Mouse (Mus musculus): ENCODE results near the gene Paqr7. TPM values are rescaled to one million over a fixed set of nuclear protein-coding genes. Genes with fewer than 3 reads are reported as not detected.
"Not testable (repeated sequence)": the region's sequence is repeated elsewhere in the genome, so short reads cannot be mapped to it uniquely, and the experiment has no call there.

Gene Paqr7
- total RNA-seq, 2 experiments from 2014 or later, result 36.8 to 40.5 TPM

- no peak for DNase-seq (ENCODE audit: low spot score in 2 of 2)
These were observed 26.5 kb upstream of the Paqr7 start for GRCm38 (mm10) chr4:134469985-134470384.

DNA sequence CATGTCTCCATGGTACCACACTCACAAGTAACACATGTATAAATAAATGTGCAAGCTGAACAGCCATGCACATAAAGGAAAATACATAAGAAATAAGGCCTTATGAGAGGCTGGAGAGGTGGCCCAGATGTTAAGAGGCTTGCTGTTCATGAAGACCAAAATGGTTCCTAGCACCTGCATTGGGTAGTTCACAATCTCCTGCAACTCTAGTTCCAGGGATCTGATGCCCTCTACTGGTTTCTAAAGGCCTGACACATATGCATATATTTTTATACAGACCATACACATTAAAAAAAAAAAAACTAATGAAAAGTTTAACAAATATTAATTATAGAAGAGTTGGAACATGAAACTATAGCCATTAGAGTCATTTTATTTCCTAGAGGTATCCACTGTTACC, 25.0 kb upstream of the Paqr7 start:
- DNase-seq (ENCODE audit: low spot score in 2 of 2), result no peak

DNA sequence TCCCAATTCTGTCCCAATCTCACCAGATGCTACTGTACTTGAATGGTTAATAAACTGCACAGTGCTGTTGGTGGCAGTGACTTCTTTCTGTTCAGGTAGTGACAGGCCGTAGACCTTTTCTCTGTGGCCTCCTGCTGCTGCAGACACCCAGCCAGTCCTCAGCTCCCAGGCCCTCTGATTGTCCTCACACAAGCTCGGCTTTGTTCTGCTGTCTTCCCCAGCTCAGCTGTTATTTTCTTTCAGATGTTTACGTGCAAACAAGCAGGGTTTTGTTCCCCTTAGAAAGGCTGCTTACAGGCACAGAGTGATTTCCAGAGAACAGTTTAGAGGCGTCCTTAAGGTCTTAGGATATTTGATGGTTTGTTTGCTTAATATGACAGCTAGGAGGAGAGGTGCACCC, 22.7 kb upstream of the Paqr7 start:
- DNase-seq (ENCODE audit: low spot score in 2 of 2), result no peak

DNA sequence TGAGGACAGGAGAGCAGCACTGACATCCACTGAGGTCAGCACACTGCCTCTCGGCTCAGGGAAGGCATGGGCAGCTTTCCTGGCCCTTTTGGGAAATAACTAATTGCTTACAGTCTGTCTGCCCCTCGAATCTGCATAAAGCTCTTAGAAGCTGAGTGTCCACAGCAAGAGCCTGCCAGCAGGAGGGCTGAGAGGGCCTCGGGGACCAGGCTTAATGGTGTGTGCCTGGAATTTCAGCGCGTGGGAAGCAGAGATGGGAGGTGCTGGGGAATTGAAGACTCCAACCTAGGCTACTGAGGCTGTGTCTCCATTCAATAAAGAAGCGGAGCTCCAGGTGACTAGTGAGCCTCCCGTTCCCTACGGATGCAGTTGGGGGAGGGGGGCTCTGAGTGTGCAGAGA, 22.3 kb upstream of the Paqr7 start:
- no peak for DNase-seq (ENCODE audit: low spot score in 2 of 2)

DNA sequence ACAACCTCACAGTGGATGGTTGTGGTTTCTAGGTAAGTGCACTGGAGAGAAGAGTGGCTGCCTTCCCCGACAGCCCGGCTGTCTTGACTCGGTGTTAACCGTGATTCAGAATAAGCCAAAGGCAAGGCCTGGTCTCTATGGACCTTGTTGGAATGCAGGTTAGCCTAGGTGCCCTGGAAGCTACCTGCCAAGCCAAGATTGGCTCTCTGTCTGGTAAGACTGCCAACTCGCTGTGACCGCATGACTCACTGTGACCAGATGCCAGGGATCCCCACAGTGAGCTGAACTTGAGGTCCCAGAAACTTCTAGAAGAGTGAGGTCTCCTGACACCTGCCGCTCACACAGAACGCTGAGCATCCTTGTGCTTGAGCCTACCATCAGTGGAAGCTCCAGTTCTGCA, 19.6 kb upstream of the Paqr7 start:
- DNase-seq (ENCODE audit: low spot score in 2 of 2), result no peak

DNA sequence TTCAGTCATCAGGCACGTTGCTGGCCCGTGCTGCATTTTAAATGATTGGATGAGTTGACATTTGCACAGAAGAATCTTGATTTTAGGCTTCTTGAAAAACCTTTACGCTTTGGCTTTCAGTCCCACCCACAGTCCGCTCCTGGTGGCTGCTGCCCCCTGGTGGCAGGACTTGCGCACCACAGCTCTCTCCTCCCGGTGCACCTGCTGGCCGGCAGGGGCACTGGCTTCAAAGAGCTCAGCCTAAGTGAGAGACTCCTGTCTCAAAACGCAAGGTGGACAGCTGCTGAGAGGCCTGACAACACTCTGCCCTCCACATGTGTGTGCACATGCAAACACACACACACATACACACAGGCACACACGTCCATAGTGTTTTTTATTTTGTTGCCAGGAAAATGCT, 18.5 kb upstream of the Paqr7 start:
- peak; percentile 87 to 96 for DNase-seq (ENCODE audit: low spot score in 2 of 2)

DNA sequence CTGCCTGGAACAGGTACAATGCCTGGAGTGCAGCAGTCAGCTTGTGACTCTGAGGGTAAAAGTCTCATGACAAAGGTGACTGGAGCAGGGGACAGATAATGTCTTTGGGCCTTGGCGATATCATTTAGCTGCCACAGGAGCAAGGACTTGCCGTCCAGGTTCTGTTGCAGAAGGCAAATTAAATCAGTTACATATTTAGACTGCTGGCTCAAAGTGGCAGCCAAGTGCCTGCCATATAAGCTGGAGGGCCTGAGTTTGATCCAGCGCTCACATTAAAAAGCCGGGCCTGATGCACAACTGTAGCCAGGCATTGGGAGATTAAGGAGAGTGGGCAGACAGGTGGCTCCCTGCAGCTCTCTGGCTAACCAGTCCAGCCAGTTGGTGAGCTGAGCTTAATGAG, 16.7 kb upstream of the Paqr7 start:
- DNase-seq (ENCODE audit: low spot score in 2 of 2), result no peak

DNA sequence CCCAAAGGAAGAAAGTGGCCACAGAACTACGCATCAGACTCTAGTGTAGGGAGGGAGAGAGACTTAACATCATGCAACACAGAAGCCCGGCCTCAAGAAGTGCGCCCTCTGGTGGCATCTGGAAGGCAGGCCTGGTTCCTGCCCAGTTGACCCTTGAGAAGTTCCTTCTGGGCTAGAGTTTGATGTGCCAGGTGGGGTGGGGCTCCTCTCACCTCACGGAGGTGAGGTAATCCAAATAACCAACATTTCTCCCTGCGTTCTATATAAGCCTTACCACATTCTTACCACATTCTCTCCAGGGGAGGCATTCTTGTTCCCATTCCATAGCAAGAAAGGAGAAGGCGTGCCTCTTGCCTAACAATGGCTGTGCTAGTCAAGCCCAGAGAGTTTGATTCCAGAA, 15.6 kb upstream of the Paqr7 start:
- peak; percentile 43 to 55 for DNase-seq (ENCODE audit: low spot score in 2 of 2)

DNA sequence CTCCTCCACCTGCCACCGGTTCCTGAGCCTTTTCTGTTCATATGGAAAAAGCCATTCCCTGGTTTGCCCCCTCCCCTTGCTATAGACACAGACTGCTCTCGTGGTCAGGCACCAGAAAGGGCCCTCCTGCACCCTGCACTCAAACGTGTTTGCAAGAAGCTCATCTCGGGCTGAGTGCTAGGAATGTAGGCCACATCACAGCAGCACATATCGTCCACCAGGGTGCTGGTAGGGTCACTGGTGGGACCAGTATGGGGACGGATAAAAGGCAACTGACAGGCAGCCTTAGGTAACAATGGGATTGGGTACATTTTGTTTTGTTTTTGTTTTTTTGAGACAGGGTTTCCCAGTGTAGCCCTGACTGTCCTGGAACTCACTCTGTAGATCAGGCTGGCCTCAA, 15.2 kb upstream of the Paqr7 start:
- no peak for DNase-seq (ENCODE audit: low spot score in 2 of 2)

DNA sequence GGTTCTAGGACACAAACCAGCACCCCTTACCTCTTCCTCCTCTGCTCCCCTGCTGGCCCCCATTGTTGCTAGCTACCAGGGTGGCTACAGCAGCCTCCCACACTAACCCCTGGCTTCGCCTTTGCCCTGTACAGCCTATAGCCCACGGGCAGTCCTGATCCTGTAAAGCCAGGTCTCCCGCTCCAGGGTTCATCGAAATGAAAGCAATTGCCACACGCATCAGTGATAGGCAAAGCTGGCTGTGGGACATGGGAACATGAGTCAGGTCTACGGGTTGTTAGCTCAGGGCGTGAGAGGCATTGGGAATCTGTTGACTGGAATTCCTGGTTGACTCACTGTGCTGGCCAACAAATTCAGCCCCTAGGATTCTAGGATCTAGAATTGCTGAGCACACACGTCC, 14.1 kb upstream of the Paqr7 start:
- no peak for DNase-seq (ENCODE audit: low spot score in 2 of 2)

DNA sequence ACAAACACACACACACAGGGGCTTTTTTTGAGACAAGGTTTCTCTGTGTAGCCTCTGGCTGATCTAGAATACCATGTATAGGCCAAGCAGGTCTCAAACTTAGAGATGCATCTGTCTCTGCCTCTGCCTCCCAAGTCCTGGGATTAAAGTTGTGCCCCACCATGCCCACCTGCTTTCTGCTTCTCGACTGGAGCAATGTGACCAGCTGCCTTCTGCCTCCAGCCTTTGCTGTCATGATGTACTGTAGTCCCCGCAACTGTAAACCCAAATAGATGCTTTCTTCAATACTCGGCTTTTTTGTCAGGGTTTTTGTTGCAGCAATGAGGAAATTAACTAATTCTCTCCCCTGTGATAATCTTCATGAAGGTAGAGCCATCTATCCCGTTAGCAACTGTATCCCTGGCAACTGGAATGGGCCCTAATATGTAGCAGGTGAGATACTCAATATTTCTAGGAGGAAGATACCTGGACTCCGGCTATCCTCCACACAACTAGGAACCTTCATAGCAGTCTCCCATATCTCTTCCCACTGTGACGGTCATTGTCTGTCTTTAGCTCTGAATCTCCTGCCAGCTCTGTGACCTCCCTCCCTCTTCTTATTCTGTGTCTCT, 13.3 kb upstream of the Paqr7 start:
- no peak for DNase-seq (ENCODE audit: low spot score in 2 of 2)

DNA sequence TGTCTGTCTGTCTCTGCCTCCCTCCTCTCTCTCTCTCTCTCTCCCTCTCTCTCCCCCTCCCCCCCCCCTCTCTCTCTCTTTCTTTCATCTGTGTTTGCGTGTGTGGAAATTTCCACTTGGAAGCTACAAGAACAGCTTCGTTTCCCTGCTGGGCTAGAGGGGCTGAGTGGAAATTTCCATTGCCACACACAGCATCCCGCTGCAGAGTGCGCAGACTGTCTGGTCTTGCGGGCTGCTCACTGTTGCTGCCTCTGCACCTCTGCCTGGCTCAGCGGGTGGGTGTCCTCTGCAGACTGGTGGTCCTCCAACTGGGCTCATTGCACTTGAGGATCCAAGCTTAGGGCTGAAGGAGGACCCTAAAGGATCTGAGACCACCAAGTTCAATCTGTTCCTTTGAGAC, 12.8 kb upstream of the Paqr7 start:
- DNase-seq (ENCODE audit: low spot score in 2 of 2), result no peak

DNA sequence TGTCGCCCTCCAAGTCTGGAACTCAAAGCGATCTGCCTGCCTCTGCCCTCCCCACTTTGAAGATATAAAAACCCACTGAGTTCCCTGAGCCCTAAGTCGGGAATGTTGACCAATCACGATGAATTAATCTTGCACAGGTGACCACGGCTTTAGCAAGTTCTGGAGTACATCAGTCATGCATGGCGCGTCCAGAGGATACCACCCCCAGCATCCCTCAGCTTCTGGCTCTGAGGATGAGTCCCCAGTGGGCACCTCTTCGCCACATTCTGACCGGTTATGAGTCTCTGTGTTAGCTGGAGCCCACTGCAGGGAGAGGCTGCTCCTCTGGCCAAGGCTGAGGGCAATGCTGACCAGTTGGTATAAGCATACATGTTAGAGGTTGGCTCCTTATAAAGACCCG, 12.3 kb upstream of the Paqr7 start:
- no peak for DNase-seq (ENCODE audit: low spot score in 2 of 2)

DNA sequence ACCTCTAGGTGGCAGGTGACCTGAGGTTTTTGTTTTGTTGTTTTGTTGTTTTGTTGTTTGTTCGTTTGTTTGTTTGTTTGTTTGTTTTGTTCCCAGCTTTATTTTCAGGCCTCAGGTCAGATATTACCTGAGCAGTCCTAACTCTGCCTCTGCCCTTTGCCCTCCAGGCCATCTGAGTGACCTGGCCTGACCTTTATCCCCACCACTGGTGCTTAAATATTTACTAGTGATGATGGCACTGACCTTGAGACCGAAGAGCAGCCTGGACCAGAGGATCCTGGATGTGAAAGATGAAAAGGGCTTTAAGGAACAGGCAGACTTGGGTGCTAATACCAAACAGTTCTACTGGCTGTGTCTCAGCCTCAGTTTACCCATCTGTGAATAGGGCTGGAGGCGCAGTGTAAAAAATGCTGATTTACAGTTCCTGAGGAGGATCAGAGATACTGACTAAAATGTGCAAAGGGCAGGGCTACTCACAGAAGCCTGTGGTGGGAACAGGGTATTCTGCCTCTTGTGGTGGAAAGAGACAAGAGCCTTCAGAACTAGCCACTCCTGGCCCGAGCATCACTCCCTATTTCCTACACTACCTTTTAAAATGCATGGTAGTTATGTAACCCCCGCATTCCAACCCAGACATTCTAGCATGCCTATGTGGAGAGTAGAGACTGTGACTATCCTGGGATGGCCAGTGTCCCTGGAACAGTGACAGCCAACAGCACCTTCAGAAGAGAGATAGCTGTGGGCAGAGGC, 11.2 kb upstream of the Paqr7 start:
- DNase-seq (ENCODE audit: low spot score in 2 of 2), result no peak

- no peak for DNase-seq (ENCODE audit: low spot score in 2 of 2)
These were observed 8.3 kb upstream of the Paqr7 start for GRCm38 (mm10) chr4:134488211-134488610.

- DNase-seq (ENCODE audit: low spot score in 2 of 2), result no peak
These were observed 6.4 kb upstream of the Paqr7 start for GRCm38 (mm10) chr4:134489986-134490665.

DNA sequence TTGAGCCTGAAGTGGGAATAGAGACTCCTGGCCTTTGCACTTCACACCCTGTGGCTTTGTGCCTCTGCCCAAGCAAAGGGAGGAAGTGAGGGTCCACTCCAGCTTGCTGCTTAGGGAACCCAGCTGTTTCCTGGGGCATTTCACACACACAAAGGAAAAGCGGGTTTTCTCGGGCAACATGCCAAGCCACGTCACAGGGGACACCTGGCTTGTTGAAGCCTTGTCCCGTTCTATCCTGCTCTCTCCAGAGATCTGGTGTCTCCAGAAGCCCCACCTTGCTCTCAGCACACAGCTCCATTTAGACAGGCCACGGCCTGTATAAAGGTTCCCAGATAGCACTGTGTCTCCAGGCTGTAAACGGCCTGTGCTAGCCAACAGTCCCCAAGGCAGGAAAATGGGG, 4.8 kb upstream of the Paqr7 start:
- no peak for DNase-seq (ENCODE audit: low spot score in 2 of 2)

DNA sequence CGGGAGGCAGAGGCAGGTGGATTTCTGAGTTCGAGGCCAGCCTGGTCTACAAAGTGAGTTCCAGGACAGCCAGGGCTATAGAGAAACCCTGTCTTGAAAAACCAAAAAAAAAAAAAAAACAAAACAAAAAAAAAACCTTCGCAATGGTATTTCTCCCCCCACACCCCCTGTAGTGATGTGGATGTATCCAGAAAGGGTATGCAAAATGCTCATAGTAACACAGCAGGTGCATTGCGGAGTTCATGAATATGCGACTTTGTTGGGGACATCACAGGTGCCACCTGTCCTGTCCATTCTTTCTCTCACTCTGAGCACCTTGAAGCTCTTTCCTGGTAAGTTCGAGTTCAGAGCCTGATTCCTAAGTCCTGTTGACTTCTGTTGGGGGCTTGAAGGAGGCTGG, 2.3 kb upstream of the Paqr7 start:
- not testable (repeated sequence) for DNase-seq (ENCODE audit: low spot score in 2 of 2)

GRCm38 (mm10) chr4:134494780-134495545, 1.5 kb upstream of the Paqr7 start:
- DNase-seq (ENCODE audit: low spot score in 2 of 2), result no peak

- no peak for DNase-seq (ENCODE audit: low spot score in 2 of 2)
These were observed 962 bp upstream of the Paqr7 start for GRCm38 (mm10) chr4:134495546-134495923.

- no peak for DNase-seq (ENCODE audit: low spot score in 2 of 2)
These were observed 726 bp downstream of the Paqr7 start for GRCm38 (mm10) chr4:134497223-134497622.

All from adrenal gland, postnatal 4 days (tissue).